Mouse (Mus musculus) testis, adult 2 months (tissue): ENCODE results near the gene Yipf2.

Experiments used
- CTCF ChIP-seq: fragments of 200-500 bp; IDR thresholded peaks from 2 replicates; pipeline ENCODE4 v1.5.1; 2012; ENCODE audit warnings: low read depth, mild to moderate bottlenecking, inconsistent platforms, low read length, moderate library complexity; ENCODE audit not compliant: control insufficient read depth, insufficient read depth, insufficient replicate concordance
- POLR2A ChIP-seq: fragments of 200-500 bp; IDR thresholded peaks from 2 replicates; pipeline ENCODE4 v1.6.1; 2012; ENCODE audit warnings: low read depth, mild to moderate bottlenecking, inconsistent platforms, low read length, moderate library complexity; ENCODE audit not compliant: control insufficient read depth

DNA sequence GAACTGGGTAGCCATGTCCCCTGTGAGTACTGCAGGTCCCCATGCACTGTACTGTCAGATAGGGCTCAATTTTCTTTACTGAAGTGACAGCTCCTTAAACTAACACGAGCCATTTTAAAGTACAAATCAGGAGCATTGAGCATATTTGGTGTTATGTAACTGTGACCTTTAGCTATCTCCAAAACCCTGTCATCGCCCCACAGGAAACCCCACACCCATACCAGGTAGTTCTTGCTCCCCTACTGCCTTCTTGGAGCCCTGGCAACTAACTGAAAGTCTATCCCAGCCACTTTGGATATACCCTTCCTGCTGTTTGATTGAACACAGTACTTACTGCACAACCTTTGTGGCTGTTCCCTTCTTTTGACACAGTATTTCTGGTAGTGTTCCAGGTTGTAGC is 25.6 kb downstream of the Yipf2 start:
- no peak for TF ChIP-seq CTCF
- TF ChIP-seq POLR2A, result no peak
